Mouse (Mus musculus) heart, adult 2 months (tissue): ENCODE results near the gene C2cd2.

Source experiments
- CTCF ChIP-seq: fragments of 200-600 bp; IDR thresholded peaks from 2 replicates; pipeline ENCODE4 v1.8.1; 2022; ENCODE audit warnings: antibody characterized with exemption, mild to moderate bottlenecking, moderate library complexity
- EP300 ChIP-seq: fragments of 200-500 bp; IDR thresholded peaks from 2 replicates; pipeline ENCODE4 v1.6.1; 2011; ENCODE audit warnings: low read depth, low read length, control low read depth; ENCODE audit not compliant: insufficient read depth
- POLR2A ChIP-seq: fragments of 200-500 bp; IDR thresholded peaks from 2 replicates; pipeline ENCODE4 v1.6.1; 2011; ENCODE audit warnings: mild to moderate bottlenecking, low read depth, low read length, control low read depth; ENCODE audit not compliant: insufficient read depth

DNA sequence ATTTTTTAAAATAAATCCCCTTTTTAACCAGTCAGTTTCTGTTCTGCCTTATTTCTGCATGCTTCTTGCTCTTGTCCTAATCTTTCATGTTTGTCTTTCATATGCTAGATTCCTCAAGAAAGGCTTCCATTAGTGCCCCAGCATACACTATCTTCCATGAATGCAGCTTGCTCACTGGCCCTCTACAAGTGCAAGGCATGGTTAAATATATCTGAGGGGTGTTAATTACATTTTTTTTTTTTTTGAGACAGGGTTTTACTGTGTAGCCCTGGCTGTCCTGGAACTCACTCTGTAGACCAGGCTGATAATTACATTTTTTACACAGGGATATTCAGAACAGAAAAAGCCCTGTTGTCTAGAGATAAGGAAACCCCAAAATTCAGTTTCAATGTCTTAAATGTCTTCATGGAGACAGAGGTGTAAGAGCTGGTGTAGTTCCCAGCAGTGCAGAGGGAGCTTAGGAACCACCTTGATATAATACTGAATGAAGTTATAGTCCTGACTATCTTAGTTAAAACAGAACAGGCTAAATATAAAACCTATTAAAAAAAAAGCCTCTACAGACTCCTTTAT, 3.9 kb downstream of the C2cd2 start:
- TF ChIP-seq POLR2A (no peak), CTCF (no peak), EP300 (no peak)
